In the genomic region with DNA sequence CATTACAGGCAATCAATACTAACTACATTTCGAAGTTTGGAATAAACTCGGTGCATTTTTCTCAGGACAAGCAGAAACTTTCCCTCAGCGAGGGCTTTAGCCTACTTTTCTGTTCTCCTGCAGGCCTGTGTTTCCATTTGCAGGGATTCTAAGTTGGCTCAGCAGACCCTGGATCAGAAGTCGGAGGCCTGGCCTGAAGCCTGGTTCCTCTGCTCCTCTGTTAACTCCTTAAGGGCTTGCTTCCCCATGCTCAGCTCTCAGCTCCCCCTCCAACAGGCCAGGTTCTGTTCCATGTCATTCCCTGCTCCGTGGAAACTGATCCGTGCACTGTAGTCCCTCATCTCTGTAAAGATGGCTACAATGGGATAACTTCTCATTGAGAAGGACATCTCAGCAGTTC, we compare ENCODE assay signal across 11 mouse cellular contexts. TPM values are rescaled to one million over a fixed set of nuclear protein-coding genes. Genes with fewer than 3 reads are reported as not detected.
DNase-seq lines count a peak whose midpoint lies in the region; ATAC-seq lines count a peak whose summit lies in the region.
"Had no signal": no experiment of that assay in that cellular context is flagged by ENCODE, and none has a peak within 500 bp of the region (broad histone marks: within the 10 kb centered on the region; RNA-seq: fewer than 3 reads in every experiment).

No protein-coding gene starts in this region.

- H3K4me1 ChIP-seq in heart, embryonic 14.5 days (ENCODE audit: control insufficient read depth in 2 of 2, insufficient read depth in 2 of 2, low read length in 2 of 2): peaks cover 3 to 5% of the 10 kb centered on the region in 2 experiments
- peaks cover 22% of the 10 kb centered on the region; the same call in 1 of the 2 replicates for H3K4me1 ChIP-seq in heart, embryonic 12.5 days (replicated peaks)
- H3K4me1 ChIP-seq in lung, embryonic 15.5 days: peaks cover 43% of the 10 kb centered on the region
- peaks cover 21% of the 10 kb centered on the region for H3K4me1 ChIP-seq in stomach, embryonic 15.5 days

- H3K4me3 ChIP-seq in heart, embryonic 14.5 days (ENCODE audit: control insufficient read depth in 1 of 2, insufficient read depth in 1 of 2, low read depth in 1 of 2, low read length in 2 of 2): peak overlapping the region; percentile 20 to 38; a peak in 3 of 4 replicates
- H3K4me3 ChIP-seq in heart, embryonic 12.5 days: no peak overlapping the region
- H3K4me3 ChIP-seq in lung, embryonic 15.5 days: peak overlapping the region; percentile 31
- H3K4me3 ChIP-seq in stomach, embryonic 15.5 days (replicated peaks): peak overlapping the region; percentile 41
- H3K4me3 ChIP-seq: forebrain, embryonic 12.5 days had no signal

- peaks cover 20% of the 10 kb centered on the region for H3K36me3 ChIP-seq in heart, embryonic 14.5 days (ENCODE audit: control insufficient read depth, insufficient read depth, low read length)
- H3K36me3 ChIP-seq in heart, embryonic 12.5 days: no peaks in the 10 kb centered on the region
- peaks cover 4% of the 10 kb centered on the region; the same call in 1 of the 2 replicates for H3K36me3 ChIP-seq in lung, embryonic 15.5 days
- H3K36me3 ChIP-seq in stomach, embryonic 15.5 days: no peaks in the 10 kb centered on the region
- H3K36me3 ChIP-seq: forebrain, embryonic 12.5 days had no signal

- no peak for DNase-seq in lung, postnatal 36 days
- peak; percentile 52 for DNase-seq in gastrocnemius, postnatal 25 days
- no peak for DNase-seq in layer of hippocampus, postnatal 14 days (ENCODE audit: low spot score in 2 of 2)
- DNase-seq: right cerebral cortex, postnatal 14 days had no signal

- peak overlapping the region; percentile 18; the same call in 1 of the 2 replicates for H3K9ac ChIP-seq in heart, embryonic 14.5 days (ENCODE audit: low read length)
- H3K9ac ChIP-seq in heart, embryonic 12.5 days: no peak overlapping the region
- H3K9ac ChIP-seq in lung, embryonic 15.5 days: no peak overlapping the region
- no peak overlapping the region; the same call in 1 of the 2 replicates for H3K9ac ChIP-seq in stomach, embryonic 15.5 days
- H3K9ac ChIP-seq: forebrain, embryonic 12.5 days had no signal

- no peak for ATAC-seq in heart, embryonic 14.5 days (ENCODE audit: insufficient number of reproducible peaks, insufficient read depth, low FRiP score, low read depth)
- ATAC-seq in heart, embryonic 12.5 days (ENCODE audit: insufficient number of reproducible peaks, low FRiP score): no peak
- no peak for ATAC-seq in lung, embryonic 15.5 days (ENCODE audit: borderline replicate concordance, extremely low read depth, low FRiP score, low TSS enrichment)
- ATAC-seq in stomach, embryonic 15.5 days (ENCODE audit: insufficient read depth, low FRiP score, low read depth): no peak
- no peak for ATAC-seq in granulocyte monocyte progenitor cell, adult 5-6 weeks (replicated peaks; ENCODE audit: poor library complexity, severe bottlenecking)

- H3K4me2 ChIP-seq in heart, embryonic 14.5 days (ENCODE audit: low read length): peak overlapping the region; percentile 66
- no peak overlapping the region for H3K4me2 ChIP-seq in heart, embryonic 12.5 days
- H3K4me2 ChIP-seq in lung, embryonic 15.5 days: peak overlapping the region; percentile 48
- peak overlapping the region; percentile 50 for H3K4me2 ChIP-seq in stomach, embryonic 15.5 days
- H3K4me2 ChIP-seq: forebrain, embryonic 12.5 days had no signal

- peak overlapping the region in 1 of 2 experiments; percentile 20; a peak in 2 of 4 replicates for H3K27ac ChIP-seq in heart, embryonic 14.5 days (replicated peaks in 1 of 2; ENCODE audit: control insufficient read depth in 1 of 2, insufficient read depth in 1 of 2, low read depth in 2 of 2, low read length in 2 of 2)
- no peak overlapping the region for H3K27ac ChIP-seq in heart, embryonic 12.5 days (ENCODE audit: poor library complexity, severe bottlenecking)
- peak overlapping the region; percentile 2; the same call in 1 of the 2 replicates for H3K27ac ChIP-seq in lung, embryonic 15.5 days
- peak overlapping the region; percentile 73 for H3K27ac ChIP-seq in stomach, embryonic 15.5 days
- H3K27ac ChIP-seq: forebrain, embryonic 12.5 days; macrophage had no signal

- H3K27me3 ChIP-seq in heart, embryonic 14.5 days (ENCODE audit: control insufficient read depth, insufficient read depth, low read length): no peaks in the 10 kb centered on the region
- H3K27me3 ChIP-seq in heart, embryonic 12.5 days (replicated peaks): 0 out of 2 replicates have a peak, but pooled peaks cover 3% of the 10 kb centered on the region
- H3K27me3 ChIP-seq in lung, embryonic 15.5 days: no peaks in the 10 kb centered on the region
- H3K27me3 ChIP-seq in stomach, embryonic 15.5 days (replicated peaks): no peaks in the 10 kb centered on the region
- H3K27me3 ChIP-seq: forebrain, embryonic 12.5 days had no signal

- no peaks in the 10 kb centered on the region for H3K9me3 ChIP-seq in heart, embryonic 14.5 days (ENCODE audit: control insufficient read depth, low read length)
- no peaks in the 10 kb centered on the region for H3K9me3 ChIP-seq in heart, embryonic 12.5 days (replicated peaks)
- H3K9me3 ChIP-seq in lung, embryonic 15.5 days: no peaks in the 10 kb centered on the region
- H3K9me3 ChIP-seq in stomach, embryonic 15.5 days: no peaks in the 10 kb centered on the region
- H3K9me3 ChIP-seq: forebrain, embryonic 12.5 days had no signal

- 65% methylated on average over 6 of the region's 6 CpGs for WGBS in heart, embryonic 14.5 days
- WGBS in heart, embryonic 12.5 days: 55% methylated on average over 6 of the region's 6 CpGs
- WGBS in lung, embryonic 15.5 days: 50% methylated on average over 6 of the region's 6 CpGs
- WGBS in stomach, embryonic 15.5 days: 44% methylated on average over 6 of the region's 6 CpGs

RNA-seq across cellular contexts. Expression of a gene that starts 2.1 kb away (rescaled TPM):
- 36.9 and 37.9 TPM in 2 replicates for polyA plus RNA-seq in heart, embryonic 14.5 days (2014; fragmentation: Nextera tagmentation; extraction: Ambion mirVana)
- 11.6 and 12.3 TPM in 2 replicates for polyA plus RNA-seq in heart, embryonic 12.5 days (2016; fragmentation: Nextera tagmentation; extraction: Ambion mirVana)
- 26.3 and 27.3 TPM in 2 replicates for polyA plus RNA-seq in lung, embryonic 15.5 days (2015; fragmentation: Nextera tagmentation; extraction: Ambion mirVana)
- total RNA-seq in gastrocnemius, postnatal 25 days (2021): 10 to 100 TPM; 10.5 to 12.9 TPM
- polyA plus RNA-seq in stomach, embryonic 15.5 days (2015; fragmentation: Nextera tagmentation; extraction: Ambion mirVana): 35.0 and 35.2 TPM in 2 replicates
- total RNA-seq in granulocyte monocyte progenitor cell, adult 5-6 weeks (2014; fragmentation: Nextera tagmentation): not detected in 2 replicates
- under 0.01 TPM in 1 of 2 replicates, not detected in the other for total RNA-seq in granulocyte monocyte progenitor cell, adult 5-6 weeks (2017)
- total RNA-seq in layer of hippocampus, postnatal 14 days (2021): 1 to 10 TPM; 3.6 to 3.8 TPM
- polyA plus RNA-seq: macrophage had no signal
